Mouse (Mus musculus) ovary, postnatal 10 days (tissue): ENCODE data around the gene Snx32.
"Not testable (repeated sequence)": the region's sequence is repeated elsewhere in the genome, so short reads cannot be mapped to it uniquely, and the experiment has no call there.

ENCODE experiments used
- DNase-seq: peaks from one replicate; pipeline ENCODE4 v3.0.0; 2022; ENCODE audit warnings: low spot score

Snx32 gene

GRCm38 (mm10) chr19:5512091-5513004, 2.0 kb upstream of the Snx32 start:
- DNase-seq: no peak

GRCm38 (mm10) chr19:5511074-5511632, 815 bp upstream of the Snx32 start:
- no peak for DNase-seq

- DNase-seq: no peak
These were observed 6.7 kb downstream of the Snx32 start, which contains the start of gene 1700020D05Rik for GRCm38 (mm10) chr19:5503687-5504086. Gene 1700020D05Rik, minus strand, starts transcription at chr19:5503787.

GRCm38 (mm10) chr19:5500330-5500875, 9.9 kb downstream of the Snx32 start:
- DNase-seq: no peak

- DNase-seq: no peak
These were observed 14.3 kb downstream of the Snx32 start for GRCm38 (mm10) chr19:5496052-5496370.

GRCm38 (mm10) chr19:5495353-5496051, 14.8 kb downstream of the Snx32 start:
- DNase-seq: no peak

- no peak for DNase-seq
These were observed 16.0 kb downstream of the Snx32 start for GRCm38 (mm10) chr19:5494314-5494713.

GRCm38 (mm10) chr19:5493301-5493721, 17.0 kb downstream of the Snx32 start:
- DNase-seq: not testable (repeated sequence)

- DNase-seq: no peak
These were observed 17.7 kb downstream of the Snx32 start for GRCm38 (mm10) chr19:5492641-5493040.

- peak; percentile 75 for DNase-seq
These were observed 19.2 kb downstream of the Snx32 start for GRCm38 (mm10) chr19:5490898-5491708.

- DNase-seq: peak; percentile 86
These were observed 19.9 kb downstream of the Snx32 start, which contains the start of gene Cfl1 for GRCm38 (mm10) chr19:5490313-5490897. Gene Cfl1, plus strand, starts transcription at chr19:5490455.

GRCm38 (mm10) chr19:5489721-5490120, 20.6 kb downstream of the Snx32 start:
- not testable (repeated sequence) for DNase-seq

- DNase-seq: peak; percentile 96
These were observed 21.3 kb downstream of the Snx32 start for GRCm38 (mm10) chr19:5488878-5489571.

- DNase-seq: peak; percentile 90
These were observed 22.4 kb downstream of the Snx32 start, which contains the start of gene Mus81 for GRCm38 (mm10) chr19:5487768-5488550. Gene Mus81, minus strand, starts transcription at chr19:5488402.

- no peak for DNase-seq
These were observed 23.6 kb downstream of the Snx32 start for GRCm38 (mm10) chr19:5486771-5487170.

- DNase-seq: no peak
These were observed 24.1 kb downstream of the Snx32 start for GRCm38 (mm10) chr19:5486286-5486685.

- no peak for DNase-seq
These were observed 24.5 kb downstream of the Snx32 start for GRCm38 (mm10) chr19:5485821-5486220.

GRCm38 (mm10) chr19:5485371-5485770, 25.0 kb downstream of the Snx32 start:
- no peak for DNase-seq

GRCm38 (mm10) chr19:5484496-5484895, 25.8 kb downstream of the Snx32 start:
- no peak for DNase-seq
